Mouse (Mus musculus) gastrocnemius, adult 2 months (tissue): Measurements from ENCODE around the gene Gm9944. TPM values are rescaled to one million over a fixed set of nuclear protein-coding genes. Genes with fewer than 3 reads are reported as not detected.

Source experiments
- DNase-seq: peaks from one replicate; pipeline ENCODE4 v3.0.0; 2022
- H3K27ac ChIP-seq: fragments of 200-600 bp; 2 replicates; pipeline ENCODE4 v1.8.1; 2022; ENCODE audit warnings: mild to moderate bottlenecking
- H3K4me3 ChIP-seq: fragments of 200-600 bp; 2 replicates; pipeline ENCODE4 v1.8.1; 2022; ENCODE audit warnings: mild to moderate bottlenecking, moderate library complexity
- CTCF ChIP-seq: fragments of 200-600 bp; IDR thresholded peaks from 2 replicates; pipeline ENCODE4 v1.8.1; 2022; ENCODE audit warnings: antibody characterized with exemption, mild to moderate bottlenecking, moderate library complexity
- intact Hi-C: fragments of 180-260 bp; cut with DNase I; formaldehyde crosslinking; loops from one replicate; pipeline ENCODE4 v1.15.1; 2025
- total RNA-seq, 2 experiments: library from RNA; stranded (reverse); gene quantifications; 2 replicates each; pipeline ENCODE4 v1.2.3; 2021

Gm9944 gene
- total RNA-seq, 2 experiments from 2014 or later, result not detected

DNA sequence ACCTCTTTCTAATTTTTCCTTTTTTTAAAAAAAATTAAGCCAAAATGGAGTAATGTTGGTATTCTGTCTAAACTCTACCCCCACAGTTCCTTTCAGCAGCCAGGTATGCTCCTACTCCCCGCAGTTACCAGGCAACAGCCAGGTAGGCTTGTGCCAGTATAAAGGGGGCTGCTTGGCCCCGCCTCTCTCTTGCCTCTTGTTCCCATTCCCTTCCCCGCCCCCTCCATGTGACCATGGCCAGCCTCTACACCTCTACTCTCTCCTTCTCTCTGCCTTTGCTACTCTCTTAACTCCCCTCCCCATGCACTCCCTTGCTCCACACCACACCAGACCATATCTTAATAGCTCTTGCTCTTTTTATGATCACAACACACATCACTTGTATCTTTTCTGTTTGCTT lies 46.9 kb downstream of the Gm9944 start:
- TF ChIP-seq CTCF, result no peak
- no peak for DNase-seq
- intact Hi-C loops, result no loop called here
- H3K27ac ChIP-seq, result no peak overlapping the region
- no peak overlapping the region for H3K4me3 ChIP-seq

DNA sequence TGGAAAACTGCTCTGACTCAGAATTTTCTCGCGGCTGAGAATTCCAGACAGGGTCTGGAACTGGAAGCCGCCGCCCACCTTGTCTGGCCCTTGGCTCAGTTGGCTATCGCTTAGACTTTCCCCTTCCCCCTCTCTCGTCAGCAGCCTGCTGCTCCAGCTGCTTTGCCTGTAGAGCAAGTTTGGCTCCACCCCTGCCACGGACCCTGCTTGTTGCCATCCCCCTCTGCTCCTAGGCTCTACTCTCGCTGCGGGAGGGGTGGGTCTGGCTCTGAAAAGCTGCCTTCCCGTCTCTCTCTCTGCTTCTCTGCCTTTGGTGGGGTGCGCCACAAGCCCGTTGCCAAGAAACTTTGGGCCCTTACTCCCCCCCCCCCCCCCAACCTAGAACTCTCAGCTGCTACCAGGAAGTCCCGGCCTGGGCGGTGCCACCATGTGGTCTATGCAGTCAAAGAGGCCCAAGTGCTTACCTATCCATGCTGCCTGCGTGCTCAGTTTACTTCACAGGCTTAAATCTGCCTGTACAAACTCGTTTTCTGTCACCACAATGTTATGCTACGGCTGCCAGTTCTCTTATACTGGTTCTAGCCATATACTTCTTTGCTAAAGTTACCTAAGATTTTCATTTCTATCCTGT lies 48.5 kb downstream of the Gm9944 start:
- peak overlapping the region; percentile 24; the same call in 1 of the 2 replicates for H3K27ac ChIP-seq
- intact Hi-C loops, result no loop called here
- DNase-seq, result peak; percentile 20
- H3K4me3 ChIP-seq, result peak overlapping the region; percentile 53
- TF ChIP-seq CTCF, result no peak

Other genes starting within 250 kb of the Gm9944 start
- not detected for gene C87977, start 240.0 kb downstream of the Gm9944 start, total RNA-seq
- not detected for gene Pramel5, start 172.8 kb downstream of the Gm9944 start, total RNA-seq
- not detected for gene Gm13128, start 123.1 kb downstream of the Gm9944 start, total RNA-seq
- gene Gm13119, start 95.4 kb downstream of the Gm9944 start, total RNA-seq, result not detected
- gene Pramef20, start 75.4 kb downstream of the Gm9944 start, total RNA-seq, result not detected
- gene Pramef12, start 44.9 kb downstream of the Gm9944 start, total RNA-seq, result not detected
- gene 1700012P22Rik, start 14.5 kb downstream of the Gm9944 start, total RNA-seq, result not detected
- not detected for gene Aadacl3, start 10.4 kb upstream of the Gm9944 start, total RNA-seq
- gene 9430007A20Rik, start 66.5 kb upstream of the Gm9944 start, total RNA-seq, result not detected
- not detected for gene Gm13124, start 111.8 kb upstream of the Gm9944 start, total RNA-seq
- not detected for gene Aadacl4, start 160.4 kb upstream of the Gm9944 start, total RNA-seq
- gene Gm436, start 233.1 kb upstream of the Gm9944 start, total RNA-seq, result not detected